Mouse (Mus musculus) forebrain, embryonic 15.5 days (tissue): ENCODE results near the gene Fam210b. TPM values are rescaled to one million over a fixed set of nuclear protein-coding genes. Genes with fewer than 3 reads are reported as not detected.
"Not testable (repeated sequence)": the region's sequence is repeated elsewhere in the genome, so short reads cannot be mapped to it uniquely, and the experiment has no call there.

Experiments
- ATAC-seq: fragments of 200-750 bp; cut with Nextera tagmentation; replicated peaks from 2 replicates; pipeline ENCODE4 v1.8.0; 2017; ENCODE audit warnings: mild to moderate bottlenecking, moderate TSS enrichment, moderate library complexity
- H3K27ac ChIP-seq: fragments of 300-500 bp; sonication (generic); replicated peaks from 2 replicates; pipeline ENCODE4 v1.5.1; 2015; ENCODE audit warnings: mild to moderate bottlenecking, inconsistent platforms
- H3K27me3 ChIP-seq: fragments of 300-500 bp; sonication (generic); 2 replicates; pipeline ENCODE4 v1.6.1; 2015; ENCODE audit warnings: inconsistent platforms
- H3K36me3 ChIP-seq: fragments of 300-500 bp; sonication (generic); 2 replicates; pipeline ENCODE4 v1.6.1; 2015; ENCODE audit warnings: mild to moderate bottlenecking, inconsistent platforms
- H3K4me1 ChIP-seq: fragments of 300-500 bp; sonication (generic); 2 replicates; pipeline ENCODE4 v1.6.1; 2015; ENCODE audit warnings: inconsistent platforms
- H3K4me2 ChIP-seq: fragments of 300-500 bp; sonication (generic); replicated peaks from 2 replicates; pipeline ENCODE4 v1.6.1; 2015; ENCODE audit warnings: mild to moderate bottlenecking, inconsistent platforms
- H3K4me3 ChIP-seq: fragments of 300-500 bp; sonication (generic); 2 replicates; pipeline ENCODE4 v1.5.1; 2015; ENCODE audit warnings: mild to moderate bottlenecking, inconsistent platforms
- H3K9ac ChIP-seq: fragments of 300-500 bp; sonication (generic); replicated peaks from 2 replicates; pipeline ENCODE4 v1.6.1; 2015; ENCODE audit warnings: mild to moderate bottlenecking, inconsistent platforms
- H3K9me3 ChIP-seq: fragments of 300-500 bp; sonication (generic); 2 replicates; pipeline ENCODE4 v1.6.1; 2016; ENCODE audit warnings: inconsistent platforms
- WGBS: fragments of 180-500 bp; shearing (Covaris S2); methylation state at CpG from one replicate; pipeline ENCODE4 v1.1.7; 2015; ENCODE audit warnings: mixed read lengths; 5-methylcytosine and 5-hydroxymethylcytosine counted together
- polyA plus RNA-seq: library from polyadenylated mRNA; unstranded; fragments of >200 nt; fragmentation: Nextera tagmentation; extraction: Ambion mirVana; gene quantifications from 2 replicates; pipeline ENCODE4 v1.2.1, GENCODE M21; 2015

Gene Fam210b
- polyA plus RNA-seq: 75.9 and 76.8 TPM in 2 replicates

DNA sequence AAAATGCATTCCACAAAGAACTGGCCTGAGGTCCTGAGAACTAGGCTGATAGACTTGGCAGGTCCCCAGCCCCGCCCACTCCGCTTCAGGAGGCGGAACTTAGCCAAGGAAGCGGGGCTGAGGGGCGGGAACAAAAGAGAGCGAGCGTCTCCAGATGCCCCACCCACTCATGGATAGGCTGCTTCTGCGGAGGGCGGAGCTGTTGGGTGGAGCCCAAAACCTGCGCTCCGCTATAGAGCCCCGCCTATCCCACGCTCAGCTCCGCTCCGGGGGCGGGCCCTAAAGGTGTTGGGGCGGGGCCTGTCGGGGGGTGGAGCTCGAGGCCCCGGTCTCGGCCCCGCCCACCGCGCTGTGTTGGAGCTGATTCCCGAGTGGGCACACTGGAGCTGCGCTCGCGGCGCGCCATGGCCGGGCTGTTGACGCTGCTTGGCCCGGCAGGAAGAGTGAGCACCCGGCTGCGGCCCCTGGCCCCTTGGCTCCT lies at the start of gene Fam210b:
Gene Fam210b (plus strand): TSS at position 308 of the 481 bp plus-strand sequence.
- ATAC-seq: peak; percentile 87
- WGBS: 1% methylated on average over 27 of the region's 35 CpGs
- H3K9me3 ChIP-seq: no peaks in the 10 kb centered on the region
- H3K27ac ChIP-seq: peak within 1 kb of the TSS; percentile 81
- peak within 1 kb of the TSS; percentile 84 for H3K4me2 ChIP-seq
- H3K36me3 ChIP-seq: no peaks in the 10 kb centered on the region
- H3K4me3 ChIP-seq: peak within 1 kb of the TSS; percentile 60
- no peaks in the 10 kb centered on the region for H3K27me3 ChIP-seq
- peaks cover 72% of the 10 kb centered on the region for H3K4me1 ChIP-seq
- peak within 1 kb of the TSS; percentile 70 for H3K9ac ChIP-seq

DNA sequence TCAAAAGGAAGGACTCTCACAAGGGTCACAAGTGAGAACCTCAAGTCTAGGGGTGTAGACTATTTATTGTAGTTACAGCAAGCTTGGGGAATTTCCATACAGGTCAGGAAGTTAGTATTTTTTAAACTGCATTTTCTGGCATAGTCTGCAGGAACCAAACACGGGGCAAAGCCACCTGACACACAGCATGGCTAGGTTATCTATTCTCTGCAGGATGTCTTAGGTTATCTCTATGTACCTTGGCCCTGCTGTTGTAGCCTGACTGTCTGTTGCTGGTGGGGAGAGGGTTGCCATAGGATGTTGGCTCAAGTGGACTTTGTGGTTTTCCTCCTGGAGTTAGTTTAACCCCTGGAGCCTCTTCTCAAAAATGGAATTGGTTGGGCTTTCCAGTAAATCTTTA lies 47.3 kb upstream of the Fam210b start:
- H3K4me1 ChIP-seq: peaks cover 12% of the 10 kb centered on the region
- H3K4me3 ChIP-seq: no peak overlapping the region
- no peak overlapping the region for H3K27ac ChIP-seq
- 71% methylated on average over 1 of the region's 1 CpGs for WGBS
- H3K9ac ChIP-seq: no peak overlapping the region
- ATAC-seq: no peak
- H3K4me2 ChIP-seq: no peak overlapping the region
- H3K27me3 ChIP-seq: no peaks in the 10 kb centered on the region
- H3K36me3 ChIP-seq: no peaks in the 10 kb centered on the region
- H3K9me3 ChIP-seq: no peaks in the 10 kb centered on the region

DNA sequence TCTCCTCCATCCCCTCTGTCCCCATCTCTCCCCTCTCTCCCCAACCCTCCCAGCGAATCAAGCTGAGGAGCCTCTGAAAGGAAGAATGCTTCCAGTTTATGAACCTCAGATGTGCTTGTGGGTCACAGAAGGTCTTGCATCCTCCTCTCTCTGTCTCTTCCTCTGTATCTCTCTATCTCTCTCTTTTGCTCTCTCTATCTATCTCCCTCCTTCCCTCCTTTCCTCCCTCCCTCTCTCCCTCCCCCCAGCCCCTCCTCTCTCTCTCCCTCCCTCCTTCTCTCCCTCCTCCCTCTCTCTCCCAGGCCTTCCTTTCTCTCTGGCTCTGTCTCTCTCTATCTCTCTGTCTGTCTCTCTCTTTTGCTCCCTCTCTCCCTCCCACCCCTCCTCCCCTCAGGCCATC lies 46.8 kb upstream of the Fam210b start:
- Histone ChIP-seq H3K9me3 (no peaks in the 10 kb centered on the region), H3K9ac (no peak overlapping the region), H3K27me3 (no peaks in the 10 kb centered on the region), H3K36me3 (no peaks in the 10 kb centered on the region), H3K4me2 (no peak overlapping the region), H3K4me1 (peaks cover 9% of the 10 kb centered on the region), H3K27ac (no peak overlapping the region), H3K4me3 (no peak overlapping the region)
- no peak for ATAC-seq
- WGBS: 50% methylated on average over 1 of the region's 1 CpGs

DNA sequence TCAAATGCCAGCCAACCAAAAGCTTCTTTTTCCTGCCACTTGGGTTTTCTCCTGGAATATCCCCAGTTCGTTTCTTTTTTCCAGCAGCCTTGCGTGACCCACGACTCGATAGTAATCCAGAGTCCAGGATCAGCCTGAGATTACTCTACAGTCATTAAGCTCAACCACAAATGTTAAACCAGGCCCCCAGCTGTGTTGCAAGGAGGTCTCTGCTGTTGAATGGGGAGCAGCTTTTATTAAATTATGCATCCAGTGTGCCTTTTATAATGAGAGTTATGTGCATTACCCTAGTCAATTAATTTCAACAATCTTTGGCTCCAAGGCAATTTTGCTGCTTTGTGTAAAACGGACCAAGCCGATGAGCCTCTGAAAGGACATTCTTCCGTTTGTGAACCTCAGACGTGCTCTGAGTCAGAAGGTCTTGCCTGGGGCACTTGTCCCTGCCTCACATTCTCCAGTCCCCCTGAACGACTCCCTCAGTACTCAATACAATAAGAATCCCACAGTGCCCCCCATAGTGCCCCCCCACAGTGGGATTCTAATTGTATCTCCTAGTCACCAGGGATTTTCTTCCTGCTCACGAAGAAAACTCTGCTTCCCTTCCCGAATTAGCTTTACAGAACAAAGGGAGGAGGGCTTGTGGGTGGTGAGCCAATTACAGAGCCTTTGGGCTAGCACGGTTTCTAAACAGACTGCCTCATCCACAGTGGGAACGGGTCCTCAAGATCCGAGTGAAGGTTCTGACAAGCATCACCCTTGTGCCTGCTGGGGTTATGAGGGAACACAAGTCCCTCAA lies 46.0 kb upstream of the Fam210b start:
- H3K27ac ChIP-seq: no peak overlapping the region
- H3K4me1 ChIP-seq: peaks cover 10% of the 10 kb centered on the region
- H3K4me3 ChIP-seq: no peak overlapping the region
- H3K36me3 ChIP-seq: no peaks in the 10 kb centered on the region
- H3K4me2 ChIP-seq: no peak overlapping the region
- no peaks in the 10 kb centered on the region for H3K9me3 ChIP-seq
- H3K9ac ChIP-seq: no peak overlapping the region
- peak; percentile 51 for ATAC-seq
- 4% methylated on average over 14 of the region's 14 CpGs for whole genome bisulfite sequencing
- no peaks in the 10 kb centered on the region for H3K27me3 ChIP-seq

DNA sequence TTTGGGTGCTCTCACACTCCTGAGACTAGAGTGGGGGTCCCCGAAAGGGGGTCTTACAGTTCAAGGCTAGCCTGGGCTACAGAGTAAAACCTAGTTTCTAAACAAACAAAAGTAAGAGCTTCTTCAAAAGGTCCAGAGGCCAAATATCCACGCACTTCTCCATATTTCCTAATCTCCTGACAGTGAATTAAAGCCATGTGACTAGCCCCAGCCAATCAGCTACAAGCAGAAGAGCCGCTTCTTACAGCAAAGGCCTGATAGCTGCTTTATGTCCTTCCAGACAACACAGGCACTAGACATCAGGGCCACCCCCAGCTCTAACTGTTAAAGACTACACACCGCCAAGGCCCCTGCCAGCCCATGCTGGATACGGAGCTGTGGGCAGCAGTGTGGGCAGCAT lies 43.0 kb upstream of the Fam210b start:
- H3K4me3 ChIP-seq: no peak overlapping the region
- H3K36me3 ChIP-seq: no peaks in the 10 kb centered on the region
- no peaks in the 10 kb centered on the region for H3K27me3 ChIP-seq
- no peak overlapping the region for H3K9ac ChIP-seq
- WGBS: 94% methylated on average over 5 of the region's 5 CpGs
- H3K27ac ChIP-seq: no peak overlapping the region
- no peak overlapping the region for H3K4me2 ChIP-seq
- H3K9me3 ChIP-seq: no peaks in the 10 kb centered on the region
- no peak for ATAC-seq
- peaks cover 15% of the 10 kb centered on the region for H3K4me1 ChIP-seq

DNA sequence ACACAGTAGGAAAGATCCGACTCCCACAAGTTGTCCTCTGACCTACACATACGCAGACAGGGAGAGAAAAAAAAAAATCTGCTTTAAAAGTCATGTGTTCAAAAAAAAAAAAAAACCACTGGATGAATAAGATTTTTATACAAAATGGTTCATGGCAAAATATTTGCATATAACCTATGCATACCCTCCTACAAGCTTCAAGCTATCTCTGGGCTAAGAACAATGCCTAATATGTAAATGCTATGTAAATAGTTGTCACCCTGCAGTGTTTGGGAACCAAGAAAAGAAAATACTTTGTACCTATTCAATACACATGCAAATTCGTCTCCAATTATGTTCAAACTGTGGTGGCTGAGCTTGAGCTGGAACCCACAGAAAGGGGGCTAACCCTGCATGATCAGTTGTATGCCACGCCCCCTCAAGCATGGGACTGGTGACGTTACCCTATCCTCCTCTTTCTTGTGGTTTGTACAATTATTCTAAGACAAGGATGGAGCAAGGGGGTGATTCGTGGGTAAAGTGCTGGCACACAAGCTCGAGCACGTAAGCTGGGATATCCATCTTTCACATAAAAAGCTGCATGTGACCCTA lies 41.2 kb upstream of the Fam210b start:
- Histone ChIP-seq H3K4me1 (peaks cover 15% of the 10 kb centered on the region), H3K27me3 (no peaks in the 10 kb centered on the region), H3K27ac (no peak overlapping the region), H3K9me3 (no peaks in the 10 kb centered on the region), H3K4me3 (no peak overlapping the region), H3K4me2 (no peak overlapping the region), H3K9ac (no peak overlapping the region), H3K36me3 (no peaks in the 10 kb centered on the region)
- 27% methylated on average over 8 of the region's 8 CpGs for WGBS
- 0 out of 2 replicates have a peak, but pooled peaks have one; percentile 55 for ATAC-seq

DNA sequence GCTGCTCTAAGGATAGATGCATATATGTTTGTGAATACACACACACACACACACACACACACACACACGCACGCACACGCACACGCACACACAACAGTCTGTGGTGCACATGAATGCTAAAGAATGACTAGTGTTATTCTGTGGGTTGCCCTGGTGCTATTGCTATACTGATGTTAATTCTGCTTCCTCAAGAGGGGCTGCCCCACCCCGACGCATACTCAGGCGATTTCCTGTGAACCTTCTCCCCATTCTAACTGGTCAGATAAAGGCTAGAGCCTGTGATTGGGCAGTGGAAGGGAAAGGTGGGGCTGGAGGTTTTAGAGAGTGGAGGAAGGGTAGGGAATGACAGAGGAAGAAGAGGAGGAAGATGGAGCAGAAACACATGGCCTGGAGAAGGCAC lies 39.8 kb upstream of the Fam210b start:
- not testable (repeated sequence) for H3K9ac ChIP-seq, H3K4me2 ChIP-seq, H3K9me3 ChIP-seq, H3K4me1 ChIP-seq, H3K36me3 ChIP-seq, H3K27me3 ChIP-seq, ATAC-seq, H3K27ac ChIP-seq, H3K4me3 ChIP-seq
- whole genome bisulfite sequencing: 76% methylated on average over 7 of the region's 7 CpGs

DNA sequence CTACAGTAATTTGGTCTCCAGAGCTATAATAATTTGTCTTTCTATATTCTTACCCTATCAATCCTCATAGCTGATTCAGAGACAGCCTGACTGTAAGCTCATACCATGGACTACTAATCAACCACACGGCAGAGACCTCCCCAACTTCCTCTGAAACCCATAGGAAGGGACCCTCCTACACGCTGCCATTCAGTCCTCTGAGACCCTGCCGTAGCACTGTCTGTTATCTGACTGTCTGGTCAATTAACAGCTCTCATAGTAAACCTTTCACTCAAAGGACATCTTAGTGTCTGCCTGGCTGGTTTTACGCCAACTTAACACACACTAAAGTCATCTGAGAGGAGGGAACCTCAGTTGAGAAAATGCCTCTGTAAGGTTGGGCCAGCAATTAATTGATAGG lies 38.8 kb upstream of the Fam210b start:
- 79% methylated on average over 4 of the region's 4 CpGs for WGBS
- Histone ChIP-seq H3K27me3 (no peaks in the 10 kb centered on the region), H3K9ac (no peak overlapping the region), H3K36me3 (no peaks in the 10 kb centered on the region), H3K4me1 (peaks cover 9% of the 10 kb centered on the region), H3K4me3 (no peak overlapping the region), H3K4me2 (no peak overlapping the region), H3K27ac (no peak overlapping the region), H3K9me3 (no peaks in the 10 kb centered on the region)
- ATAC-seq: no peak

DNA sequence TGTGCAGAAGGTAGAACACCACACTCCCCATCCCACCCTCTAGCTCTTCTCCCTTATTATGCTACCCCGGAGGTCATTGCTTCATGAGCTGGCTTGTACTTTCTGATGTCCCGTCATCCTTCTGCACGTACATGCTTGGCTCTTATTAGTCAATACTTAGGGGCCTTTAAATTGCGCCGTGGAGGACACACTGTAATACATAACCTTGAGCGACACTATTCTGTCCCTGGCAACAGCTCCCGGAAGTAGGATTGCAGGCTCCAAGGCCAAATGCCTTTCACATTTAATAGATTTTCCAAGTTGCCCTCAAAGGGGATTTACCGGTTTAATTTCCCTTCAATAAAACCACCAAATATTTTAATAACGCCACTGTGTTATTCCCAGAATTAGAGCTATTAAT lies 33.6 kb upstream of the Fam210b start:
- ATAC-seq: no peak
- H3K27me3 ChIP-seq: no peaks in the 10 kb centered on the region
- no peak overlapping the region for H3K27ac ChIP-seq
- 0 out of 2 replicates have a peak, but pooled peaks cover 3% of the 10 kb centered on the region for H3K9me3 ChIP-seq
- WGBS: 92% methylated on average over 9 of the region's 9 CpGs
- no peaks in the 10 kb centered on the region for H3K4me1 ChIP-seq
- H3K36me3 ChIP-seq: no peaks in the 10 kb centered on the region
- H3K9ac ChIP-seq: no peak overlapping the region
- H3K4me3 ChIP-seq: no peak overlapping the region
- H3K4me2 ChIP-seq: no peak overlapping the region

DNA sequence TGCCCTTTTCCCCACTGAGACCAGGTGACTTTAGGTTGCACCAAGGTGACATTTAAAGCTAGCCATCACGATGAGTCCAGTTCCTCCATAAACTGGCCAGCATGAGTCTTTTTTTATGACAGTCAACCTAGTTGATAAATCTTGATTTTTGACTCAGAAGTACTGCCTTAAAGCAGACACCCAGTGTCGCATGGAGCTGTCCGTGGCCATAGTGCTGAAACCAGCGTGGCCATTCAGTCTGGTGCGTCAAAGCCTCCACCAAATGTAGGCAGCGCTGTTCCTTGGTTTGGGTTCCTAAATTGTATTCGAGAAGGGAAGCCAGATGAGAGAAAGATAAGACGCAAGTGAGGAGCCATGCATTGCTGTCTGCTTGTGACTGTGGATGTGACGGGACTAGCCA lies 24.5 kb upstream of the Fam210b start:
- 20% methylated on average over 9 of the region's 9 CpGs for WGBS
- Histone ChIP-seq H3K27me3 (no peaks in the 10 kb centered on the region), H3K9me3 (no peaks in the 10 kb centered on the region), H3K4me3 (no peak overlapping the region), H3K36me3 (no peaks in the 10 kb centered on the region), H3K4me2 (no peak overlapping the region), H3K27ac (no peak overlapping the region), H3K4me1 (no peaks in the 10 kb centered on the region), H3K9ac (no peak overlapping the region)
- ATAC-seq: no peak

DNA sequence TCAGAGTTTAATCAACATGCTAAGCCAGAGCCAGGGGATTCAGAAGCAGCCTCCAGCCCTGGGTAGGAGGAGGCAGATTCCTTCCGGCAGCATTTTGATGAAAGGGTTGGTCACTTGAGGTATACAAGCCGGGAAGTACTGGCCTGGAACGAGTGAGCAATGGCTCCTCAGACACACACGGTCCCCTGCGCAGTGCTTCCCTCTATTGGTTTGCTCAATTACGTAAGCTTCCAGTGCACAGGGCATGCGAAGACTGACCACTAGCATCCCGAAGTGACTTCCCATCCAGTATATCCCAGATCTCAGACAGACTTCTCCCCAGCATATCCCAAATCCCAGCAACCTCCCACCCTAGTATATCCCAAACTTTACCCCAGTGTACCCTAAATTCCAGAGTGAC lies 17.1 kb upstream of the Fam210b start:
- no peak for ATAC-seq
- Histone ChIP-seq H3K9me3 (no peaks in the 10 kb centered on the region), H3K27me3 (peaks cover 18% of the 10 kb centered on the region), H3K27ac (no peak overlapping the region), H3K4me1 (peaks cover 9% of the 10 kb centered on the region), H3K4me3 (no peak overlapping the region), H3K36me3 (no peaks in the 10 kb centered on the region), H3K9ac (no peak overlapping the region), H3K4me2 (no peak overlapping the region)
- WGBS: 55% methylated on average over 8 of the region's 8 CpGs

DNA sequence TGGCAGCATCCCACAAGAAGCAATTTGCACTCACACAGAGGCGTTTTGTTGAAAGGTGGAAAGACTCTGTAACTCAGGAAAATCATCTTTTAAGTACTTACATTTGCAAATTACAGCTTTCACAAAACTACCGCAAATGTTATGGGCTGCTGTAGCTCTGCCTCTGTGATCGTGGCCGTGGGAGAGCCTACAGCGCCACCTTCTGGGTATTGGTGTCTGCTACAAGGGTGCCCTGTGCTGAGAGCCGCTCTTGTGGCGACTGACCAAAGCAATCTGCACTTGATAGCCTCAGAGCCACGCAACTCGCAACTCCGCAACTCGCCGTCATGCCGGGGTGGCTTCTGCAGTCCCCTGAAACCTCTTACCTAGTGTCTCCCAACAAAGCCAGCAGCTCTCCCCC lies 16.2 kb upstream of the Fam210b start:
- Histone ChIP-seq H3K9me3 (no peaks in the 10 kb centered on the region), H3K4me3 (peak overlapping the region; percentile 6), H3K27ac (no peak overlapping the region), H3K9ac (0 out of 2 replicates have a peak overlapping the region, but pooled peaks have one; percentile 32), H3K4me2 (peak overlapping the region; percentile 36), H3K36me3 (no peaks in the 10 kb centered on the region), H3K4me1 (peaks cover 9% of the 10 kb centered on the region), H3K27me3 (peaks cover 18% of the 10 kb centered on the region)
- 2% methylated on average over 13 of the region's 13 CpGs for WGBS
- peak; percentile 95 for ATAC-seq
